ENCODE assay signal across 17 mouse cellular contexts in the genomic region with DNA sequence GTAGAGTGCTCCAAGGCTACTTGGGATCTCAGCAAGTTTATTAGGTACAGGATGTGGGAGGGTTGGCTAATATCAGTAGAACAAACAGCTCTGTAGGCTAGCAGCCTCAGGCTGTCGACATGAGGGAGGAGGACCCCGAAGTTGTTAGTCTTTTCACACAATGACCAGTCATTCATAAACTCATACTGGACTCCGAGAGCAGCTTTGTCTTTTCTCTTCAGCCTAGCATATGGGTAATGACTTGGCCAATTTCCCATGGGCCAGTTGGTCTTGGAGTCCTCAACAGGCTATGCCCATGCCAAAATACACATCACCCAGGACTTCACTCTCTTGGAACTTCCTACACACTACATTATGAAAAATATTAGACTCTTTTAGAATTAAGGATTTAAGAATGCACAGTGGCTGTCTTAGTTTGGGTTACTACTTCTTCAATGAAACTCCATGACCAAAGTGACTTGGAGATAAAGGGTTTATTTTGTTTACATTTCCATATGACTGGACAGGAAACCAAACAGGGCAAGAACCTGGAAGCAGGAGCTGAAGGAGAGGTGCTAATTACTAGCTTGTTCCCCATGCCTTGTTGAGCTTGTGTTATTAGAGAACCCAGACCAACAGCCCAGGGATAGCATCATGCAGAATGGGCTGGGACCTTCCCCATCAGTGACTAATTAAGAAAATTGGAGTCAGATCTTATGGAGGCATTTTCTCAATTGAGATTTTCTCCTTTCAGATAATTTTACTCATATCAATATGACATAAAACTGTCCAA. TPM values are rescaled to one million over a fixed set of nuclear protein-coding genes. Genes with fewer than 3 reads are reported as not detected.
A peak's percentile ranks its signal among the peaks of the same experiment; 100 is the strongest.
DNase-seq lines count a peak whose midpoint lies in the region; ATAC-seq and TF ChIP-seq lines count a peak whose summit lies in the region.
"Had no signal": no experiment of that assay in that cellular context is flagged by ENCODE, and none has a peak within 500 bp of the region (broad histone marks: within the 10 kb centered on the region; RNA-seq: fewer than 3 reads in every experiment).

No protein-coding gene starts in this region.

- H3K4me2 ChIP-seq in forebrain, embryonic 14.5 days (ENCODE audit: low read length) = no peak overlapping the region
- no peak overlapping the region for H3K4me2 ChIP-seq in forebrain, embryonic 11.5 days (ENCODE audit: low read depth, low read length, severe bottlenecking)
- no peak overlapping the region for H3K4me2 ChIP-seq in lung, postnatal 0 days (replicated peaks; ENCODE audit: low read depth, low read length)
- no peak overlapping the region for H3K4me2 ChIP-seq in forebrain, embryonic 16.5 days (ENCODE audit: low read length)
- H3K4me2 ChIP-seq: liver, embryonic 12.5 days had no signal

- DNase-seq in forebrain, embryonic 14.5 days (ENCODE audit: low spot score) = peak; percentile 32
- no peak for DNase-seq in forebrain, embryonic 11.5 days (ENCODE audit: low spot score)
- peak; percentile 66 for DNase-seq in lung, postnatal 0 days (ENCODE audit: low spot score)
- no peak for DNase-seq in lung, postnatal 10 days
- DNase-seq in cerebellum, adult 18-20 months = peak; percentile 84 to 91
- no peak for DNase-seq in right cerebral cortex, postnatal 4 days
- no peak for DNase-seq in thymus, adult 18-20 months
- DNase-seq: adrenal gland, adult 8-10 months; heart, postnatal 36 days; kidney, adult 18-20 months; kidney, postnatal 4 days; lung, postnatal 14 days; right cerebral cortex, postnatal 14 days; thymus, postnatal 4 days had no signal

- H3K9me3 ChIP-seq in forebrain, embryonic 14.5 days (replicated peaks; ENCODE audit: control insufficient read depth, low read length) = no peaks in the 10 kb centered on the region
- no peaks in the 10 kb centered on the region for H3K9me3 ChIP-seq in forebrain, embryonic 11.5 days (ENCODE audit: control insufficient read depth, low read length)
- no peaks in the 10 kb centered on the region for H3K9me3 ChIP-seq in lung, postnatal 0 days (ENCODE audit: low read length)
- no peaks in the 10 kb centered on the region for H3K9me3 ChIP-seq in forebrain, embryonic 16.5 days (ENCODE audit: control insufficient read depth, low read length)
- H3K9me3 ChIP-seq: liver, embryonic 12.5 days; midbrain, embryonic 10.5 days had no signal

- no peak for TF ChIP-seq CTCF in lung, postnatal 0 days (IDR thresholded peaks at IDR 0.05)

- H3K4me3 ChIP-seq in forebrain, embryonic 14.5 days (ENCODE audit: low read depth, low read length) = no peak overlapping the region
- H3K4me3 ChIP-seq in forebrain, embryonic 11.5 days (ENCODE audit: low read depth, low read length) = no peak overlapping the region
- H3K4me3 ChIP-seq in lung, postnatal 0 days (ENCODE audit: low read depth, low read length) = no peak overlapping the region
- no peak overlapping the region for H3K4me3 ChIP-seq in forebrain, embryonic 16.5 days (replicated peaks; ENCODE audit: low read length)
- H3K4me3 ChIP-seq: liver, embryonic 12.5 days; midbrain, embryonic 10.5 days had no signal

- no peaks in the 10 kb centered on the region for H3K27me3 ChIP-seq in forebrain, embryonic 14.5 days (replicated peaks; ENCODE audit: control insufficient read depth, insufficient read depth, low read length)
- no peaks in the 10 kb centered on the region for H3K27me3 ChIP-seq in forebrain, embryonic 11.5 days (ENCODE audit: control insufficient read depth, insufficient read depth, low read length)
- H3K27me3 ChIP-seq in lung, postnatal 0 days (replicated peaks; ENCODE audit: insufficient read depth, low read length) = no peaks in the 10 kb centered on the region
- no peaks in the 10 kb centered on the region for H3K27me3 ChIP-seq in forebrain, embryonic 16.5 days (replicated peaks; ENCODE audit: control insufficient read depth, insufficient read depth, low read length)
- H3K27me3 ChIP-seq: liver, embryonic 12.5 days had no signal

- peak; percentile 29; the same call in 1 of the 2 replicates for ATAC-seq in forebrain, embryonic 14.5 days
- no peak for ATAC-seq in forebrain, embryonic 11.5 days (replicated peaks; ENCODE audit: low FRiP score)
- peak; percentile 62 for ATAC-seq in lung, postnatal 0 days
- peak; percentile 78 for ATAC-seq in forebrain, embryonic 16.5 days
- ATAC-seq: liver, embryonic 12.5 days had no signal

- H3K36me3 ChIP-seq in forebrain, embryonic 14.5 days (ENCODE audit: control insufficient read depth, insufficient read depth, low read length) = no peaks in the 10 kb centered on the region
- no peaks in the 10 kb centered on the region for H3K36me3 ChIP-seq in forebrain, embryonic 11.5 days (ENCODE audit: control insufficient read depth, insufficient read depth, low read length)
- H3K36me3 ChIP-seq in lung, postnatal 0 days (ENCODE audit: insufficient read depth, low read length) = no peaks in the 10 kb centered on the region
- no peaks in the 10 kb centered on the region for H3K36me3 ChIP-seq in forebrain, embryonic 16.5 days (ENCODE audit: control insufficient read depth, insufficient read depth)
- H3K36me3 ChIP-seq: liver, embryonic 12.5 days; midbrain, embryonic 10.5 days had no signal

- H3K27ac ChIP-seq in forebrain, embryonic 14.5 days (ENCODE audit: low read depth, low read length) = no peak overlapping the region
- no peak overlapping the region for H3K27ac ChIP-seq in forebrain, embryonic 11.5 days (ENCODE audit: low read depth, low read length)
- H3K27ac ChIP-seq in lung, postnatal 0 days (ENCODE audit: low read length) = peak overlapping the region; percentile 26; the same call in 1 of the 2 replicates
- no peak overlapping the region for H3K27ac ChIP-seq in forebrain, embryonic 16.5 days (ENCODE audit: low read length)
- H3K27ac ChIP-seq: liver, embryonic 12.5 days; midbrain, embryonic 10.5 days had no signal

- H3K4me1 ChIP-seq in forebrain, embryonic 14.5 days (ENCODE audit: control insufficient read depth, insufficient read depth, low read length) = peaks cover 3% of the 10 kb centered on the region; the same call in 1 of the 2 replicates
- H3K4me1 ChIP-seq in forebrain, embryonic 11.5 days (replicated peaks; ENCODE audit: control insufficient read depth, insufficient read depth, low read length) = no peaks in the 10 kb centered on the region
- peaks cover 7% of the 10 kb centered on the region; the same call in 1 of the 2 replicates for H3K4me1 ChIP-seq in lung, postnatal 0 days (ENCODE audit: insufficient read depth, low read depth, low read length)
- no peaks in the 10 kb centered on the region for H3K4me1 ChIP-seq in forebrain, embryonic 16.5 days (replicated peaks; ENCODE audit: control insufficient read depth, insufficient read depth, low read length)
- H3K4me1 ChIP-seq: liver, embryonic 12.5 days; midbrain, embryonic 10.5 days had no signal

- no peak overlapping the region for H3K9ac ChIP-seq in forebrain, embryonic 14.5 days (ENCODE audit: low read length)
- no peak overlapping the region for H3K9ac ChIP-seq in forebrain, embryonic 11.5 days (ENCODE audit: low read length)
- no peak overlapping the region for H3K9ac ChIP-seq in lung, postnatal 0 days (replicated peaks; ENCODE audit: low read depth)
- H3K9ac ChIP-seq in forebrain, embryonic 16.5 days (replicated peaks; ENCODE audit: low read depth, low read length) = no peak overlapping the region
- H3K9ac ChIP-seq: liver, embryonic 12.5 days had no signal

- WGBS in forebrain, embryonic 14.5 days = 61% methylated on average over 3 of the region's 3 CpGs
- 72% methylated on average over 3 of the region's 3 CpGs for WGBS in forebrain, embryonic 11.5 days
- WGBS in lung, postnatal 0 days = 42% methylated on average over 3 of the region's 3 CpGs
- WGBS in forebrain, embryonic 16.5 days = 36% methylated on average over 3 of the region's 3 CpGs

- TF ChIP-seq EP300 in lung, postnatal 0 days (IDR thresholded peaks at IDR 0.05) = no peak

RNA-seq across cellular contexts. Expression of a gene that starts 16.9 kb away (rescaled TPM):
- 27.8 and 38.2 TPM in 2 replicates for polyA plus RNA-seq in forebrain, embryonic 14.5 days (2014; fragmentation: Nextera tagmentation; extraction: Ambion mirVana)
- polyA plus RNA-seq in forebrain, embryonic 11.5 days (2014; fragmentation: Nextera tagmentation; extraction: Ambion mirVana) = 19.2 and 24.4 TPM in 2 replicates
- polyA plus RNA-seq in lung, postnatal 0 days (2015; fragmentation: Nextera tagmentation; extraction: Ambion mirVana) = 36.3 and 39.1 TPM in 2 replicates
- 32.1 and 35.6 TPM in 2 replicates for polyA plus RNA-seq in forebrain, embryonic 16.5 days (2015; fragmentation: Nextera tagmentation; extraction: Ambion mirVana)

Comparison
In these comparisons a context has a peak if more than half of its experiments do, and no peak if none do; other contexts are left out.
1. DNase-seq: peak in forebrain, embryonic 14.5 days (single experiment), lung, postnatal 0 days (single experiment) and cerebellum, adult 18-20 months (2 of 2); none in forebrain, embryonic 11.5 days (single experiment), lung, postnatal 10 days (single experiment), right cerebral cortex, postnatal 4 days (single experiment) and thymus, adult 18-20 months (0 of 2).